Mouse (Mus musculus): Measurements from ENCODE around the gene Rassf2. TPM values are rescaled to one million over a fixed set of nuclear protein-coding genes. Genes with fewer than 3 reads are reported as not detected.
A peak's percentile ranks its signal among the peaks of the same experiment; 100 is the strongest.

Gene Rassf2
- polyA plus RNA-seq, 1 experiment: 11.9 TPM

- Histone ChIP-seq H3K4me1 (ENCODE audit: control insufficient read depth, insufficient read depth, insufficient read length, low read length) (peaks cover 11% of the 10 kb centered on the region; the same call in 1 of the 2 replicates), H3K36me3 (ENCODE audit: control insufficient read depth, insufficient read depth, low read length) (no peaks in the 10 kb centered on the region), H3K27ac (ENCODE audit: insufficient read depth, low read depth, low read length) (peak overlapping the region; percentile 46; the same call in 1 of the 2 replicates), H3K27me3 (ENCODE audit: control insufficient read depth, insufficient read depth, low read length) (no peaks in the 10 kb centered on the region), H3K4me3 (ENCODE audit: low read depth, low read length) (no peak overlapping the region)
- TF ChIP-seq POLR2A (IDR thresholded peaks at IDR 0.05; ENCODE audit: low read depth, low read length): no peak
- no peak for TF ChIP-seq CTCF (IDR thresholded peaks at IDR 0.05; ENCODE audit: extremely low read depth, insufficient read length, insufficient replicate concordance, low read depth, low read length)
- WGBS: 81% methylated on average over 11 of the region's 11 CpGs
Observed at GRCm38 (mm10) chr2:132035470-132035835, 5.4 kb upstream of the Rassf2 start.

DNA sequence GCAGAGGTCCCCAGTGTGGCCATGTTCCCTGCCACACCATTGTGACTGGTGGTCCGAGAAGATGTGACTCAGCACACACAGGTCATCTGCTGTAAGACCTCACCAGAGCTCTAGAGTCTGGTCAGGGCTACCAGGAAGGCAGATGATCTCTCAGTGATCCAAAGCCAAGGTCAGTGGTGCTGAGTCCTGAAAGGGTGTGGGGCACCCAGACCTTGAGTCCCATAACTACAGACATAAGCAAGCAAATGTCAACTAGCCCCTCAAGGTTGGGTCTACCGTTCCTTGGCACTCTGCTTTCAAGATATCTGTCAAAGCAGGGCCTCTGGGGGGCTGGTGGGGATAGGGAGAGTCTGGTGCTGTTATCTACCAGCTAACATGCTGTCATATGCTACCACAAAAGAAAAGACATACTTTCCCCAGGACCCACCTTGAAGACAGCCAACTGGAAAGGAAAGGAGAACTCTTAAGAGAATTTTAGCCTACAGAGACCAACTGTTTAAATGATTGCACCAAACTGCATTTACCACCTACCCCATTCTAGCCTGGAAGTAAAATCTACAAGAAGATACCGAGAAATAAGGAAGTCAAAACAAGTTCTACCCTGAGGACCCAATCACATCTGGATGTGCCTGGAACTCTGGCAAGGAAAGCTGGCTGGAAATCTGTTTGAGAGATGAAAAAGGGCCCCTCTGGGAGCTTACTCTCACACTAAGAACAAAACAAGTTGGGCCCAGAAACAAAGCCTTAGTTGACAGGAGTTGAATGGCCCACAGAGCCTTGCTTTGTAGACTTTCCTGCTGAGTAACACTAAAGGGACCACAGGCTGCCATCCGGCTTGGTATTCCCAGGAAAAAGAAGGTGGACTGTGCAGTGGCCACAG is 4.8 kb upstream of the Rassf2 start:
- Histone ChIP-seq H3K36me3 (ENCODE audit: control insufficient read depth, insufficient read depth, low read length) (no peaks in the 10 kb centered on the region), H3K4me3 (ENCODE audit: low read depth, low read length) (no peak overlapping the region), H3K27me3 (ENCODE audit: control insufficient read depth, insufficient read depth, low read length) (no peaks in the 10 kb centered on the region), H3K4me1 (ENCODE audit: control insufficient read depth, insufficient read depth, insufficient read length, low read length) (0 out of 2 replicates have a peak, but pooled peaks cover 6% of the 10 kb centered on the region), H3K27ac (ENCODE audit: insufficient read depth, low read depth, low read length) (peak overlapping the region; percentile 46; the same call in 1 of the 2 replicates)
- WGBS: 81% methylated on average over 4 of the region's 4 CpGs
- TF ChIP-seq CTCF (IDR thresholded peaks at IDR 0.05; ENCODE audit: extremely low read depth, insufficient read length, insufficient replicate concordance, low read depth, low read length) (no peak), POLR2A (IDR thresholded peaks at IDR 0.05; ENCODE audit: low read depth, low read length) (no peak)

GRCm38 (mm10) chr2:132031364-132032095 is 1.5 kb upstream of the Rassf2 start:
- H3K27me3 ChIP-seq (ENCODE audit: control insufficient read depth, insufficient read depth, low read length): peaks cover 8% of the 10 kb centered on the region
- H3K4me1 ChIP-seq (ENCODE audit: control insufficient read depth, insufficient read depth, insufficient read length, low read length): 0 out of 2 replicates have a peak, but pooled peaks cover 7% of the 10 kb centered on the region
- TF ChIP-seq POLR2A (IDR thresholded peaks at IDR 0.05; ENCODE audit: low read depth, low read length) (no peak), CTCF (IDR thresholded peaks at IDR 0.05; ENCODE audit: extremely low read depth, insufficient read length, insufficient replicate concordance, low read depth, low read length) (no peak)
- WGBS: 79% methylated on average over 11 of the region's 11 CpGs
- H3K27ac ChIP-seq (ENCODE audit: insufficient read depth, low read depth, low read length): peak overlapping the region; percentile 50; the same call in 1 of the 2 replicates
- no peaks in the 10 kb centered on the region for H3K36me3 ChIP-seq (ENCODE audit: control insufficient read depth, insufficient read depth, low read length)
- no peak overlapping the region for H3K4me3 ChIP-seq (ENCODE audit: low read depth, low read length)

GRCm38 (mm10) chr2:132030418-132031363 is 633 bp upstream of the Rassf2 start:
- Histone ChIP-seq H3K4me3 (ENCODE audit: low read depth, low read length) (peak overlapping the region; percentile 66), H3K4me1 (ENCODE audit: control insufficient read depth, insufficient read depth, insufficient read length, low read length) (0 out of 2 replicates have a peak, but pooled peaks cover 7% of the 10 kb centered on the region), H3K27ac (ENCODE audit: insufficient read depth, low read depth, low read length) (peak overlapping the region; percentile 50), H3K27me3 (ENCODE audit: control insufficient read depth, insufficient read depth, low read length) (peaks cover 8% of the 10 kb centered on the region), H3K36me3 (ENCODE audit: control insufficient read depth, insufficient read depth, low read length) (no peaks in the 10 kb centered on the region)
- TF ChIP-seq POLR2A (IDR thresholded peaks at IDR 0.05; ENCODE audit: low read depth, low read length): no peak
- TF ChIP-seq CTCF (IDR thresholded peaks at IDR 0.05; ENCODE audit: extremely low read depth, insufficient read length, insufficient replicate concordance, low read depth, low read length): no peak
- WGBS: 34% methylated on average over 23 of the region's 23 CpGs

GRCm38 (mm10) chr2:132028894-132029605 is 1.0 kb downstream of the Rassf2 start:
- H3K27me3 ChIP-seq (ENCODE audit: control insufficient read depth, insufficient read depth, low read length): peaks cover 8% of the 10 kb centered on the region
- TF ChIP-seq POLR2A (IDR thresholded peaks at IDR 0.05; ENCODE audit: low read depth, low read length) (no peak), CTCF (IDR thresholded peaks at IDR 0.05; ENCODE audit: extremely low read depth, insufficient read length, insufficient replicate concordance, low read depth, low read length) (no peak)
- peak overlapping the region; percentile 66 for H3K4me3 ChIP-seq (ENCODE audit: low read depth, low read length)
- H3K36me3 ChIP-seq (ENCODE audit: control insufficient read depth, insufficient read depth, low read length): no peaks in the 10 kb centered on the region
- peak overlapping the region; percentile 71 for H3K27ac ChIP-seq (ENCODE audit: insufficient read depth, low read depth, low read length)
- WGBS: 2% methylated on average over 36 of the region's 36 CpGs
- H3K4me1 ChIP-seq (ENCODE audit: control insufficient read depth, insufficient read depth, insufficient read length, low read length): peaks cover 7% of the 10 kb centered on the region; the same call in 1 of the 2 replicates

DNA sequence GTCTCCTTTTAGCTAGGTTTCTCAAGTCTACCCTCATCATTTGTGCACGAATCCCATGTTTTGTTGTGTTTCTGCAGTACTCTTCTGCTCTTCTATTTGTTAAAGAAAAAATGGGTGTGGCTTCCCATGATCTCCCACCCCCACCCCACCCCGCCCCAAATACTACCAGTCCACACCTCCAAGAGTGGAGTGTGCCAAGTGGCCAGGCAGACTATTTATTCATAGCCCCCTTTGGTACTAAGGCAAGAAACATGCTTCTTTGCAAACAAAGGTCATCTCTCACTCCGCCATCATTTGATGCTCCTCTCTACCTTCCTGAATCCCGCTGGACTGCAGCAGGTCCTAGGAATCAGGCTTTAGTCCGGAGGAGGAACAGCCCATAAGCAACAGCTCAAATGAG is 2.0 kb downstream of the Rassf2 start:
- Histone ChIP-seq H3K27me3 (ENCODE audit: control insufficient read depth, insufficient read depth, low read length) (peaks cover 8% of the 10 kb centered on the region), H3K36me3 (ENCODE audit: control insufficient read depth, insufficient read depth, low read length) (no peaks in the 10 kb centered on the region), H3K4me3 (ENCODE audit: low read depth, low read length) (no peak overlapping the region), H3K4me1 (ENCODE audit: control insufficient read depth, insufficient read depth, insufficient read length, low read length) (peaks cover 7% of the 10 kb centered on the region; the same call in 1 of the 2 replicates), H3K27ac (ENCODE audit: insufficient read depth, low read depth, low read length) (peak overlapping the region; percentile 71)
- WGBS: 54% methylated on average over 5 of the region's 5 CpGs
- no peak for TF ChIP-seq POLR2A (IDR thresholded peaks at IDR 0.05; ENCODE audit: low read depth, low read length)
- no peak for TF ChIP-seq CTCF (IDR thresholded peaks at IDR 0.05; ENCODE audit: extremely low read depth, insufficient read length, insufficient replicate concordance, low read depth, low read length)
